Mouse (Mus musculus) heart, postnatal 4 days (tissue): ENCODE data around the gene Lrsam1. TPM values are rescaled to one million over a fixed set of nuclear protein-coding genes. Genes with fewer than 3 reads are reported as not detected.
A peak's percentile ranks its signal among the peaks of the same experiment; 100 is the strongest.

Experiments
- DNase-seq: peaks from one replicate; pipeline ENCODE4 v3.0.0; 2021
- total RNA-seq, 2 experiments: library from RNA; stranded (reverse); gene quantifications; 2 replicates each; pipeline ENCODE4 v1.2.3; 2021

The Lrsam1 gene
- total RNA-seq, 2 experiments from 2014 or later, result 12.9 to 13.4 TPM

DNA sequence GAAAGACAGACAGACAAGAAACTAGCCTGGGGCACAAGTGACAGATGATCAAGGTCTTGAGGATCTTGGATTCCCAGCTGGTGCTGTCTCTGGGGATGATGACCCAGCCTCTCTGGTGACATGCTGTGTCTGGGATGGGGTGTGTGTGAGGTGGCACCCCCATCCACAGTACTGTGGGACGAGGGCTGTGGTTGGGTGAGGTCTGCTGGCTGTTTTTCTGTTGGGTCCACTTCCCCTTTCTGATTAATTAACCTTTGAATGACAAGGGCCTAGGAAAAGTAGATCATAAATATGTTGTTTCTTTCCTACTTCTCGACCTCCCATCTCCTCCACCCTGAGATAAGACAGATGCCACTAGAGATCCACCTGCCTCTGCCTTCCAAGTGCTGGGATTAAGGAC is 67.3 kb downstream of the Lrsam1 start:
- no peak for DNase-seq

GRCm38 (mm10) chr2:32892490-32892889 is 68.9 kb downstream of the Lrsam1 start:
- DNase-seq, result no peak

DNA sequence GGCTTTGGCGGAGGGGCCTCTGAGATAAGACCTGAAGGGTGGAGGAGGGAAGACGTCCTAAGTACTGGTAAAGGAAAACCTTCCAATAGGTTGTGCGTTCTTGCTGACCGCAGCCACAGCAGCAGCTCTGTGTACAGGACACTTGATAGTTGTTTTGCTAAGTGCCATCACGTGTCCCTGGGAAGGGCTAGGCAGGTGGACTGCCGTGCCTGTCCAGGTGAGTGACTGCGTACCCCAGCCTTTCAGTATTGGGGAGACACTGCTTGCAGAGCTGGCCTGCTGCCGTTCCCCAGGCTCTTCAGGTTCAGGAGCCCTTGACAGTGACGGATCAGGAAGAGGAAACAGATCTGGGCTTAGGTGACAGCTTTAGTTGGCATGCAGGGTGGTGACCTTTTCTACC is 70.1 kb downstream of the Lrsam1 start:
- DNase-seq, result no peak

- no peak for DNase-seq
Measured at GRCm38 (mm10) chr2:32890280-32890679, 71.1 kb downstream of the Lrsam1 start.

GRCm38 (mm10) chr2:32888551-32888950 is 72.9 kb downstream of the Lrsam1 start:
- no peak for DNase-seq

DNA sequence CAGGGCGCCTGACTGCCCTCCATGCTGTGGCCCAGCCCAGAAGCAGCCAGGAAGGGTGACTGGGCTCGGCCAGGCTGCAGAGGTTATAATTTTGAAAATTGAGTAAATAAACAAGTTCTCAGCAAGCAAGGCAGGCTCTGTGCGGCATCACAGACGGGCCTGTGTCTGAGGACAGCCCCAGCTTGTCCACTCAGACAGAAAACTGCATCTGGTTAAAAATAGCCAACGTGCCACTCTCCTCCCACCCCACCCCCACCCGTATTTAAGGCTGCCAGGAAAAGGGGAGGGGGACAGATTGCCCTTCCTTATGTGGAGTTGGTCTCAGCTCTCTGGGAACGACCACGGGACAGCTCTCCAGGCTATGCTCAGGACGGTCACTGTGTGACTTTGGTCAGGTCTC is 73.4 kb downstream of the Lrsam1 start:
- DNase-seq, result no peak

- DNase-seq, result no peak
Measured at GRCm38 (mm10) chr2:32884745-32885144, 76.7 kb downstream of the Lrsam1 start.

- DNase-seq, result peak; percentile 56
Measured at GRCm38 (mm10) chr2:32882283-32883043, 79.0 kb downstream of the Lrsam1 start.

GRCm38 (mm10) chr2:32881723-32882122 is 79.7 kb downstream of the Lrsam1 start:
- peak; percentile 91 for DNase-seq

DNA sequence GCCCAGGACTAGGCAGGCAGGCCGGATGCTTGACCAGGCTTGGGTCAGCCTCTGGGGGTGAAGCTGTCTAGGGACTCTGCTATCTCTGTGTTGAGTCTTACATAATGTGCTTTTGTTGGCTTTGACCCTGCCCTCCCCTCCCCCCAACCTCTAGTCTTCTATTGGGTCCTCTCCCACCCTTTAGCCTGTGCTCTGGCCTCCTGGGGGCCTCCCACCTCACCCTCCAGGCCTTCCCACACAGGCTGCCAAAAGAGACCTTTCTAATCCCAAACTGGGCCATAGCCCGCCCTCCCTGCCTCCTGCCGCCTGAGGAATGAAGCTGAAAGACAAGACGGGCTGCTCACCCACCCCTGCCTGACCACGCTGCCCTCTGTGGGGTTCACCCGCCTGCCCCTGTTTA is 80.4 kb downstream of the Lrsam1 start:
- peak; percentile 40 for DNase-seq

GRCm38 (mm10) chr2:32879593-32879992 is 81.8 kb downstream of the Lrsam1 start:
- no peak for DNase-seq

DNA sequence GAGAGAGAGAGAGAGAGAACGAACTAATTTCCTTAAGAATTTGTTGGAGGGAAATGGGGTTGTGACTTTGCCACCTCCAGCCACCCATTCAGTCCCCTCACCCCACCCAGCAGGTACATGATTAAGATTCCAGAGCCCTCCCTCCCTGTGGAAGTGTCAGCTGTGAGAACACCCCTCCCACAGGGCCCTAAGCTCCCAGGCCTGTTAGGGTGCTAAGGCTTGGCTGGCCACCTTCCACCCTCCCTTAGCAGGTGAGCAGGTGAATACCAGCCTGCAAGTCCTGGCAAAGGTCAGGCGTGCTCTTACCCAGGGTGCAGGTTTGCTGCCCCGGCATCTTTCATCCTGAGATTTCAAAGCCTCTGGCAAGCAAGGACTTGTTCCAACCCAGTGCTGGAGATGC is 83.0 kb downstream of the Lrsam1 start:
- DNase-seq, result no peak

DNA sequence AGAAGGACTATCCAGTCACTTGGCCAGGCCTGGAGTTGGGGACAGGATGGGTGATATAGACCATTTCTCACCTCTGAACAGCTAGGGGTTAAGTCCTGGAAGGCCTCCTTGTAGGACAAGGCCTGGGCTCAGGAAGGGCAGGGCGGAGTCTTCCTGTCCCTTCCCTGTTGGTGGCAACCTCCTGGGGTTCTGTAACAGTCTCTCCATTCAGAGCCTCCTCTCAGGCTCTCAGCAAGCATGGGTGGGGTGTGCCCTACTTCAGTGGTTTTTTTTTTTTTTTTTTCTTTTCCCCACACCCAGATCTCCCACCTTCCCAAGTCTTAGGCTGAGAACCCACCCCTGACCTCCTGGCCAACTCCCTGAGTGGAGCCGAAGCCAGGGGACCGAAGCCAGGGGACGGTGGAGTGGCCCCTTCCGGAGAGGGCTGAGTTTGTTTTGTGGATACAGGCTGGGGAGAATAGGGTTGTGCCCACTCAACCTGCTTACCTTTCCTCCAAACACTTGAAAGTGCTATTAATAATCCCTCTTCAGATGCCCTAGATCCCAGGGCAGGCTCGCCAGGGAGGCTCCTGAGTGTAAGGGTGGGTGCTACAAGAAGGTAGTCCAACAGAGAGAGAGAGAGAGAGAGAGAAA is 83.5 kb downstream of the Lrsam1 start:
- no peak for DNase-seq

DNA sequence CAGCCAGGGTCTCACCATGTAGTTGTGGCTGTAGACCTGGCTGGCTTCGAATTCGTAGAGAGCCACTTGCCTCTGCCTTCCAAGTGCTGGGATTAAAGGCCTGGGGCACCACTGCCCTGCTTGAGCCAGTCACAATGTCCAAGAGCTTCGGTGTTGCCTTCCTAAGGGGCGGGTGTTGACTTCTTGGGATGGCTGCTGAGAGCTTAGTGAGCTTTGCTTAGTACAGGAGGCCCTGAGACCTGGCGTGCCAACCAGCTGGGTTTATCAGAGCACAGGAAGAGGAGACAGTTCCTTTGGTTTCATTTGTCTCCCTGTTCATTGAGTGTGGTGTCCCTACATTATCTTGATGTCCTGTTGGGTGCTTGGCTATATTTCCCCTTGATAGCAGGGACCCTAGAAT is 84.1 kb downstream of the Lrsam1 start:
- no peak for DNase-seq

- DNase-seq, result no peak
Measured at GRCm38 (mm10) chr2:32876490-32877302, 84.7 kb downstream of the Lrsam1 start.

GRCm38 (mm10) chr2:32875675-32876489 is 85.5 kb downstream of the Lrsam1 start, which contains the start of gene Fam129b:
Gene Fam129b (plus strand): TSS chr2:32876114.
- peak; percentile 94 for DNase-seq

Other genes with a start within 250 kb of the Lrsam1 start
- gene Cdk9, start 248.5 kb downstream of the Lrsam1 start, total RNA-seq, result 10 to 100 TPM; 38.2 to 46.0 TPM
- 10 to 100 TPM; 38.2 to 41.4 TPM for gene Sh2d3c, start 240.6 kb downstream of the Lrsam1 start, total RNA-seq
- gene 6330409D20Rik, start 220.6 kb downstream of the Lrsam1 start, total RNA-seq, result not detected
- gene Tor2a, start 204.4 kb downstream of the Lrsam1 start, total RNA-seq, result 10 to 100 TPM; 16.7 to 18.6 TPM
- gene Ttc16, start 186.0 kb downstream of the Lrsam1 start, total RNA-seq, result under 1 TPM; 0.09 to 0.36 TPM
- gene Ptrh1, start 185.8 kb downstream of the Lrsam1 start, total RNA-seq, result 1 to 10 TPM; 3.0 to 5.4 TPM
- gene Cfap157, start 177.2 kb downstream of the Lrsam1 start, total RNA-seq, result not detected
- 10 to 100 TPM; 34.8 to 39.6 TPM for gene Stxbp1, start 114.4 kb downstream of the Lrsam1 start, total RNA-seq
- 10 to 100 TPM; 45.4 to 46.0 TPM for gene Fam129b, start 85.5 kb downstream of the Lrsam1 start, total RNA-seq
- 100 to 1,000 TPM; 151 to 169 TPM for gene Rpl12, start 55 bp downstream of the Lrsam1 start, total RNA-seq
- gene Slc2a8, start 20.5 kb upstream of the Lrsam1 start, total RNA-seq, result 10 to 100 TPM; 12.4 to 13.5 TPM
- gene Garnl3, start 170.0 kb upstream of the Lrsam1 start, total RNA-seq, result 10 to 100 TPM in 1 of 2 experiments, 1 to 10 TPM in 1; 9.7 to 11.6 TPM